Mouse (Mus musculus) hindbrain, embryonic 11.5 days (tissue): ENCODE data around the gene Micu1. TPM values are rescaled to one million over a fixed set of nuclear protein-coding genes. Genes with fewer than 3 reads are reported as not detected.

Experiments
- ATAC-seq: fragments of 200-750 bp; cut with Nextera tagmentation; 2 replicates; pipeline ENCODE4 v1.8.0; 2017; ENCODE audit warnings: mild to moderate bottlenecking, moderate TSS enrichment, moderate library complexity; ENCODE audit not compliant: low FRiP score
- DNase-seq: peaks from one replicate; pipeline ENCODE4 v3.0.0-alpha.2; 2015; ENCODE audit warnings: low spot score
- H3K27ac ChIP-seq: fragments of 300-500 bp; sonication (generic); 2 replicates; pipeline ENCODE4 v1.5.1; 2014; ENCODE audit warnings: mild to moderate bottlenecking, low read depth, low read length
- H3K27me3 ChIP-seq: fragments of 300-500 bp; sonication (generic); 2 replicates; pipeline ENCODE4 v1.6.1; 2014; ENCODE audit warnings: mild to moderate bottlenecking, low read length, moderate library complexity, mixed read lengths; ENCODE audit not compliant: control insufficient read depth, insufficient read depth
- H3K36me3 ChIP-seq: fragments of 300-500 bp; sonication (generic); 2 replicates; pipeline ENCODE4 v1.6.1; 2014; ENCODE audit warnings: mild to moderate bottlenecking, low read length, moderate library complexity, mixed read lengths; ENCODE audit not compliant: control insufficient read depth, insufficient read depth
- H3K4me1 ChIP-seq: fragments of 300-500 bp; sonication (generic); replicated peaks from 2 replicates; pipeline ENCODE4 v1.6.1; 2014; ENCODE audit warnings: low read length, mixed read lengths; ENCODE audit not compliant: control insufficient read depth, insufficient read depth
- H3K4me2 ChIP-seq: fragments of 300-500 bp; sonication (generic); replicated peaks from 2 replicates; pipeline ENCODE4 v1.6.1; 2014; ENCODE audit warnings: mild to moderate bottlenecking, low read depth, low read length
- H3K4me3 ChIP-seq: fragments of 300-500 bp; sonication (generic); 2 replicates; pipeline ENCODE4 v1.5.1; 2014; ENCODE audit warnings: low read depth, low read length
- H3K9ac ChIP-seq: fragments of 300-500 bp; sonication (generic); 2 replicates; pipeline ENCODE4 v1.6.1; 2014; ENCODE audit warnings: low read depth, low read length
- H3K9me3 ChIP-seq: fragments of 300-500 bp; sonication (generic); 2 replicates; pipeline ENCODE4 v1.6.1; 2016; ENCODE audit warnings: low read length; ENCODE audit not compliant: control insufficient read depth
- WGBS: fragments of 180-500 bp; shearing (Covaris S2); extraction: QIAGEN DNeasy Blood & Tissue Kit; methylation state at CpG from one replicate; pipeline ENCODE4 v1.1.7; 2014; 5-methylcytosine and 5-hydroxymethylcytosine counted together
- polyA plus RNA-seq: library from polyadenylated mRNA; unstranded; fragments of >200 nt; fragmentation: Nextera tagmentation; extraction: Ambion mirVana; gene quantifications from 2 replicates; pipeline ENCODE4 v1.2.1, GENCODE M21; 2014

Gene Micu1
- polyA plus RNA-seq, 1 experiment from 2014 or later = 69.0 TPM

DNA sequence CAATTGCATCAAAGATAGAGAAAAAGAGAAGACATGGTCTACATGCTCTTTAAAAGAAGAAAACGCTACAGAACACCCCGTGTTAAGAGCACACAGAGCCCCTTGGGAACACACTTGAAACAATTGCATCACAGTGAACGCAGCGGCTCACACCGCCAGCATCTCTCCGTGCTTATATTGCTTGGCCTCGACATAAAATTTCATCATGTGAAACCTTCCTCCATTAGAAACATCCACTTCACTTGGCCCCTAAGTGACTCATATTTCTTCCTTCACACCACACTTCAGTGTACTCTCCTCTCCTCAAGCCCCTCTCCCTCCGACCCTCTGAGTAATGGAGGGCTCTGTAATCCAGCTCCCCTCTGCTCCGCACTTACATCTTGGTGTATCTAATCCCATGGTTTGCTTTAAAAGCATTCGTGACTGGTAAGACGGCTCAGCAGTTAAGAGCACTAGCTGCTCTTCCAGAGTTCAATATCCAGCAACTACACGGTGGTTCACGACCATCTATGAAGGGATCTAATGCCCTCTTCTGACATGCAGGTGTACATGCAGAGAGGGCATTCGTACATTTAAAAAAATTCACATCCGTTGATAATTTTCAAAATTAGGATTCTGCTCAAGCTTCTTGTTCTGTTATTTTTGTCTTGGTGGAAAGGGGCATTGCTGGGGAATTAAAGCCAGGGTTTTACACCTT, 175.3 kb downstream of the Micu1 start:
- WGBS = 75% methylated on average over 15 of the region's 15 CpGs

DNA sequence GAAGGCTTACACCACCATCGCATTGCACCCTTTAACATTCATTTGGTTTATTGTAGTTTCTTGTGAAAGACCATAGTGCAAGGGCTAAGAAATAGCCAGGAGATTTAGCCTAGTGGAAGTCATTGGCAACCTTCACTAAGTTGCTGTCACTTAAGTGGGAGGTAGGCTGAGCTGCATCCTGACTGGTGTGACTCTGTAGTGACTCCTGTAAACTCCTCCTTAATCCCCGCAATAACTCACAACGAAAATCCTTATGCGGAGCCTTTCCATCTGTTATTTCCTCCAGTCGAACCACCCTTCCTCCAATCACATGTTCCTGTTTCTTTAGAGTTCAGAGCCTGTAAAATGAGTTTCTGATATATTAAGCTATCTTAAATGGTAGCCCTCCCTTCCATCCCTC, 176.5 kb downstream of the Micu1 start:
- H3K4me3 ChIP-seq = peak overlapping the region; percentile 67
- H3K27me3 ChIP-seq = no peaks in the 10 kb centered on the region
- ATAC-seq (no peak), DNase-seq (no peak)
- 27% methylated on average over 5 of the region's 5 CpGs for WGBS
- no peaks in the 10 kb centered on the region for H3K9me3 ChIP-seq
- peak overlapping the region; percentile 98 for H3K27ac ChIP-seq
- H3K36me3 ChIP-seq = no peaks in the 10 kb centered on the region
- H3K4me1 ChIP-seq = peaks cover 6% of the 10 kb centered on the region
- peak overlapping the region; percentile 42 for H3K4me2 ChIP-seq
- H3K9ac ChIP-seq = peak overlapping the region; percentile 89; the same call in 1 of the 2 replicates

More for the DNA sequence above, 175.3 kb downstream of the Micu1 start:
- H3K36me3 ChIP-seq = no peaks in the 10 kb centered on the region
- no peak overlapping the region for H3K9ac ChIP-seq
- H3K4me1 ChIP-seq = peaks cover 6% of the 10 kb centered on the region
- H3K27ac ChIP-seq = no peak overlapping the region
- H3K4me3 ChIP-seq = no peak overlapping the region
- DNase-seq (no peak), ATAC-seq (no peak)
- H3K4me2 ChIP-seq = no peak overlapping the region
- no peaks in the 10 kb centered on the region for H3K27me3 ChIP-seq
- H3K9me3 ChIP-seq = no peaks in the 10 kb centered on the region

DNA sequence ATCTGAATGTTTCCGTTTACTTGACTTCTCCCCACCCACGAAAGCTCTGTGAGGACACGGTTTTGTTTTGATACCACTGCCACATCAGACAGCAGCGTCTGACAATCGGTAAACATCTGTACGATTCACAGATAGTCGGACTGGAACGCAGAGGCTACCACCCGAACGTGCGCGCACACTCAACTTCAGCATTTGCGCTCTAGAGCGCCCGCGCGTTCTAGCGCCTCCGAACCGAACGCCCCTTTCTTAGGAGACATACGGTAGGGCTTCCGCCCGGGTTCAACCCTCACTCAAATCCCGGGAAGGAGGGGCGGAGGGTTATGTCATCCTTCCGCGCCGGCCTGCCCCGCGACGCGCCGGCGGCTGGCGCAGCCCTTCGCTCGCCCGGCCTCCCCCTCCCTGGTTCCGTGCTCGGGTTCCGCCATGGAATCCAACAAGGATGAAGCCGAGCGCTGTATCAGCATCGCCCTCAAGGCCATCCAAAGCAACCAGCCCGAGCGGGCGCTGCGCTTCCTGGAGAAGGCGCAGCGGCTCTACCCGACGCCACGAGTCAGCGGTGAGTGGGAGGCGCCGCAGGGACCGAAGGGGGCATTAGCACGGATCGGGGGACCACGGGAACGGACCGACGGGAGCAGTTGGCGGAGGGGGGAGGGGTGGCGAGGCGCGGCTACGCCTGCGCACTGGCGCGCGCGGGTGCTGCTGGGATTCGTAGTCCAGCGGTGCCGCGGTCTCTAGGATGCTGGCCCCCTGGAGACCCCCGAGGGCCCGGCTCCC, 177.2 kb downstream of the Micu1 start, which contains the start of gene Dnajb12:
TSS of gene Dnajb12 (plus strand) at position 302 of the 774 bp plus-strand sequence.
- peak within 1 kb of the TSS; percentile 67 for H3K4me3 ChIP-seq

DNA sequence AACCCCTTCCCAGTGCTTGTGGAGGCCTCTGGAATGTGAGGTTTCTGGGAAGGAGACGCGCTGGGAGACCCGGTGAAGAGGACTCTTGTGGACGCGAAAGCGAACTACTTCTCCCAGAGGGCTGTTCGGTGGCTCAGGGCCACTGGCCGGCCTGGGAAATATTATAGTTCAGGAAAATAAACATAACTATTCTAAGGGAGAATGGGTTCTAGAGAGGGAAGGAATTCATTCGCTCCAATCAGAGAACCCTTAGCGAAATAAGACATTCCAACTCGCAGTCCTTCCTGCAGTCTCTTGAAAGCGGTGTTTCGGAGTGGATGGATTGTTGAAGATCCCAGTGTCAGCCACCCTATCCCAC, 177.7 kb downstream of the Micu1 start:
- Histone ChIP-seq H3K36me3 (no peaks in the 10 kb centered on the region), H3K27ac (peak overlapping the region; percentile 98), H3K9me3 (no peaks in the 10 kb centered on the region), H3K4me1 (peaks cover 6% of the 10 kb centered on the region), H3K27me3 (no peaks in the 10 kb centered on the region), H3K4me2 (peak overlapping the region; percentile 70), H3K4me3 (peak overlapping the region; percentile 67), H3K9ac (peak overlapping the region; percentile 89)
- ATAC-seq (peak; percentile 75), DNase-seq (no peak)
- WGBS = 1% methylated on average over 13 of the region's 13 CpGs

More for the DNA sequence above, 177.2 kb downstream of the Micu1 start, which contains the start of gene Dnajb12:
- peak within 1 kb of the TSS; percentile 70 for H3K4me2 ChIP-seq
- H3K9ac ChIP-seq = peak within 1 kb of the TSS; percentile 89
- H3K4me1 ChIP-seq = peaks cover 6% of the 10 kb centered on the region
- under 1% methylated on average over 72 of the region's 80 CpGs for WGBS
- H3K9me3 ChIP-seq = no peaks in the 10 kb centered on the region
- H3K27ac ChIP-seq = peak within 1 kb of the TSS; percentile 98
- H3K27me3 ChIP-seq = no peaks in the 10 kb centered on the region
- DNase-seq = peak; percentile 96
- no peaks in the 10 kb centered on the region for H3K36me3 ChIP-seq
- peak; percentile 94 for ATAC-seq

DNA sequence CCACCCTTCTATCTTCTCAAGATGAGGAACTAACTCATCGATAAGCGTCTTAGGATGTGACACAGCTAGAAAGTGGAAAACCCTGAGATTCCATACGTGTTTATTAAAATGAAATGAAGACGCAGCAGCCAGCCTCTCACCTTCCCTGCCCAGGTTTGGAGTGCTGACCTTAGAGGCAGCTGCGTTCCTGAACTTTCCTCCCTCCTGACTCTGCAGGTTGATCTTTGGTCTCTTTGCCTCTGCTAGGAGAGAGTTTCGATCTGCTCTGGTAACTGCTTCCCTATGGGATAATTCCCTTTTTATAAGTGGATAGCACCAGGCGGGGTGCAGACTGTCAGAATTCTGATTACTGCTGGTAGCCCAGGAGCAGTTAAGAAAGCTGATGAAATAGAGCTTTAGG, 178.6 kb downstream of the Micu1 start:
- DNase-seq (no peak), ATAC-seq (no peak)
- Histone ChIP-seq H3K36me3 (no peaks in the 10 kb centered on the region), H3K9me3 (no peaks in the 10 kb centered on the region), H3K27me3 (no peaks in the 10 kb centered on the region), H3K9ac (no peak overlapping the region), H3K27ac (no peak overlapping the region), H3K4me3 (no peak overlapping the region), H3K4me2 (peak overlapping the region; percentile 70), H3K4me1 (peaks cover 6% of the 10 kb centered on the region)
- WGBS = 86% methylated on average over 7 of the region's 7 CpGs

DNA sequence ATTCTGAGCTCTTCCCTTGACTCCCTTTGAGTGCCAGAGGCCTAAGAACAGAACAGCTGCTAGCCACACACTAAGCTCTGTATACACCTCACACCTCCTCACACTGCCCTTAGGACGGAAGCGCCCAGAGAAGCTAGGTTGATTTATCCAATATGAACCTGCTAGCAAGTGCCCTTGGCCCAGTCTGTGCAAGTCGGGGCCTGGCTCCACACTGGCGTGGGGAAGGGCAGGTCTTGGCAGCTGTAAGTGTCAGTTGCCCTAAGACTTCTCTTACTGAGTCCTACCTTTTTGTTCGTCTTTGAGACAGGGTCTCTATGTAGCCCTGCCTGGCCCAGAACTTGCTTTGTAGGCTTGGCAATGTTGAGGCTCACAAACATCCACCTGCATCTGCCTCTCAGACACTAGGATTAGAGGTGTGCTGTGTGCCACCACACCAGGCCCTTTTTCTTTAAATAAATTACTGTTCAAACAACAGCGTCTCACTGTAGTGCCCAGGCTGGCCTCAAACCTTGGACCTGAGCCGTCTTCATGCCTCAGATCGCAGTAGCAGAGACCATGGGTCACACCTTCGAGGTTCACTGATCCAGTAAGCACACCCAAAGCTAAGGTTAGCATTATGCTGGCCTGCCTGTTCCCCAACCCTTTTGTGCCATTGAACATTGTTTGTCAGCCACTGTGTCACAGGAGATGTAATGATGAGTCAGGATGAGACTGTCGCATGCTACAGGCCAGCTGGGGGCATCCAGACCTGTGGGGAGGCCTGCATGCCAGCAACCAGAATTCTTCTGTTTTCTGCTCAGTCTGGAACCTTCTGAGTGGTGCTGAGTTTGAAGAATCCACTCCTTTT, 182.3 kb downstream of the Micu1 start:
- no peaks in the 10 kb centered on the region for H3K27me3 ChIP-seq
- H3K27ac ChIP-seq = no peak overlapping the region
- no peak for ATAC-seq
- H3K9me3 ChIP-seq = no peaks in the 10 kb centered on the region
- no peak overlapping the region for H3K4me2 ChIP-seq
- H3K4me1 ChIP-seq = peaks cover 6% of the 10 kb centered on the region
- whole genome bisulfite sequencing = 95% methylated on average over 10 of the region's 10 CpGs
- no peak overlapping the region for H3K4me3 ChIP-seq
- DNase-seq = no peak
- H3K36me3 ChIP-seq = no peaks in the 10 kb centered on the region
- H3K9ac ChIP-seq = no peak overlapping the region

DNA sequence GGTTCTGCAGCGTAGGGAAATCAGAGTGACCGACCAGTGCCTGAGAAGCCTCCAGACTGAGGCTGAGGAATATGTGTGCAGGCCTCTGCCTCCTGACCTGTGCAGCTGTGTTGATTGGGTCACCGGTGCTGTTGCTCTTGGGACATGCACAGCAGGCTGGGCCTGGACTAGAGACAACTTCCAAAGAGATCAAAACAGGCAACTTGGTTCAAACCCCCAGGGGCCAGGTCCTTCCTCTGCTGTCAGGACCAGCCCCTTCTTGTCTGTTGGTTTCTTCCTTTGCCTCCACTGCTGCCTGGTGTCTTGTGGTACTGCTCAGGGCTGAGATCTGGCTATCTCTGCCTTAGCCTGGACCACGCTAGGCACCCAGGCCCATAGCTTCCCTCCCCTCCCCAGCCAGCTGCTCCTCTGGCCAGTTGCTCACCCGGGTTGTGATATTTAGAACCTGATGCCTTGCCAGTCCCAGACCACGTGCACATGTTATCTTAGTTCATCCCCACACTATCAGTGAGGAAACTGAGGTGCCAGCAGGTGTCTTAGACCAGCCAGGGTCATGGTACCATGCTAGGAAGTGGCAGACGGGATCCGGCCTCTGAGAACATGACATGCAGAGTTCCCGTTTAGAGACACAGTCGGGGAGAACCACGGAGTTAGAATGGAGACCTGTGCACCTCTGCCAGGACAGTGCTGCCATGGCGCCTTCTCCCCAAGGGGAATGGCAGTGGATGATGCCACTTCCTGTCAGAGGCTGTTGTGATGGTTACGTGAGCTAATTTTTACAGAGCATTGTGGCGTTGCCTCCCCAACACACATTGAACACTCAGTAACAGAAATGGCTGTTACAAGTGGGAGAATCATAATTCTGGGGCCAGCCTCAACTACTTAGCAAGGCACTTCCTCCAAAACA, 183.2 kb downstream of the Micu1 start:
- Histone ChIP-seq H3K4me1 (peaks cover 6% of the 10 kb centered on the region), H3K9me3 (no peaks in the 10 kb centered on the region), H3K27me3 (no peaks in the 10 kb centered on the region), H3K4me3 (no peak overlapping the region), H3K27ac (no peak overlapping the region), H3K4me2 (no peak overlapping the region), H3K9ac (no peak overlapping the region), H3K36me3 (no peaks in the 10 kb centered on the region)
- DNase-seq (no peak), ATAC-seq (no peak)
- 89% methylated on average over 14 of the region's 14 CpGs for WGBS

DNA sequence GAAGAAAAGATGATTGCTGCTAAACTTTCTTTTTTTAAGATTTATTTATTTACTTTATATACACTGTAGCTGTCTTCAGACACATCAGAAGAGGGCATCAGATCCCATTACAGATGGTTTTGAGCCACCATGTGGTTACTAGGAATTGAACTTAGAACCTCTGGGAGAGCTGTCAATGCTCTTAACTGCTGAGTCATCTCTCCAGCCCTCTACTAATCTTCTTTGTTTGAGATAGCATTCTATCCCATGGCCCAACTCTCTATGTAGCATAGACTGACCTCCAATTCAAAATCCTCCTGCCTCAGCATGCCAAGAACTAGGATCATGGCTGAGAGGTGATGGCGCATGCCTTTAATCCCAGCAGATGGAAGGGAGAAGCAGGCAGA, 183.8 kb downstream of the Micu1 start:
- H3K4me1 ChIP-seq = no peaks in the 10 kb centered on the region; the same call in 1 of the 2 replicates
- H3K27ac ChIP-seq = no peak overlapping the region
- no peak overlapping the region for H3K4me2 ChIP-seq
- no peak overlapping the region for H3K9ac ChIP-seq
- no peak for ATAC-seq
- no peak overlapping the region for H3K4me3 ChIP-seq
- H3K36me3 ChIP-seq = no peaks in the 10 kb centered on the region
- WGBS = 100% methylated on average over 1 of the region's 1 CpGs
- H3K9me3 ChIP-seq = no peaks in the 10 kb centered on the region
- no peaks in the 10 kb centered on the region for H3K27me3 ChIP-seq
- no peak for DNase-seq
